Mouse (Mus musculus): ENCODE data around the gene Slc9a9. TPM values are rescaled to one million over a fixed set of nuclear protein-coding genes. Genes with fewer than 3 reads are reported as not detected.

The Slc9a9 gene
- polyA plus RNA-seq, 1 experiment from 2014 or later = 1.2 TPM

DNA sequence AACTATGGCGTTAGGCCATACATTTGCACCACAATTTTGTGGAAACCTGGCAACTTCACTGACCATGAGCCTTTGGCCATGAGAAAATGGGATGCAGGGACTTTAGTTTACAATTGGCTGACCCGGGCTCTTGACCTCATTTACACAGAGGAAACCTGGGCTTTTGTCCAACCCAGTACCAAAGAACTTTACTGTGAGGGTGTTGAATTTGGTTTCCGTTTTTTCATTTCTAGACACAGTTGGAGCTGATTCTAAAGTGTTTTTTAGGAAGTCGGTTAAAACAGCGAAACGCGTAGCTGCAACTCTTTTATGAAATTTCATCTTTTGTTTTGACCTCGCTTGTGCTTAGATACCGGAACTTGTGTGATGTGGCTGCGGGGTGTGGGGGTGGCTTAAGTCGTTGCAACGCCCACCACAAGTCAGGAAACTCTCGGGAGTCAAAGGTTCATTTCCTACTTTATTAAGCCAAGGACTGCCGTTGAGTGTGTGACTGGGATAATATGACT, 402.8 kb downstream of the Slc9a9 start:
- H3K4me1 ChIP-seq (ENCODE audit: control insufficient read depth, insufficient read depth, low read length) = no peaks in the 10 kb centered on the region
- H3K4me2 ChIP-seq (ENCODE audit: low read depth, severe bottlenecking) = no peak overlapping the region
- no peak overlapping the region for H3K9ac ChIP-seq (ENCODE audit: low read length)
- WGBS = 78% methylated on average over 14 of the region's 14 CpGs
- no peaks in the 10 kb centered on the region for H3K27me3 ChIP-seq (ENCODE audit: control insufficient read depth, insufficient read depth, low read length)
- DNase-seq (ENCODE audit: low spot score) (no peak), ATAC-seq (ENCODE audit: insufficient number of reproducible peaks, low FRiP score, low TSS enrichment, low read depth) (no peak)
- no peak overlapping the region for H3K4me3 ChIP-seq (ENCODE audit: low read depth, low read length)
- no peaks in the 10 kb centered on the region for H3K9me3 ChIP-seq (ENCODE audit: control insufficient read depth, low read length)
- H3K27ac ChIP-seq (replicated peaks; ENCODE audit: low read depth, low read length) = no peak overlapping the region
- H3K36me3 ChIP-seq (ENCODE audit: control insufficient read depth, insufficient read depth, low read length) = no peaks in the 10 kb centered on the region

DNA sequence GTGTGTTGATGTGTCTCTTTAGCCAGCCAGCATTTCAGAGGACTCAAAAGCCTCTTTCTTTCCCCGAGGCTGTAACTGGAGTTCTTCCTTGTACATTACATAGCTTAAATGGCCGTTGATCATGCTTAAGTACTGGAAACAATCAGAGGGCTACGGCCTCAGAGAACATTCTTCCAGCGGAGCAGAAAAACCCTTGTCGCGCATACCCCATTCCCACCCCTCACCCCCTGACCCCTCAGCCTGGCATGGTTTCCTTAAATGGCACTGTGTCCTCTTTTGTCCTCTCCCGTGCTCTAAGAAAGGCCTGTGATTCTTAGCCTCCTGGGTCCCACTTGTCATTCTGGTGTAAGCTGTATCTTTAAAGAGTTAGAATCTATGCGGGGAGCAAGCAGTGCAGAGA, 404.0 kb downstream of the Slc9a9 start:
- H3K4me3 ChIP-seq (ENCODE audit: low read depth, low read length) = no peak overlapping the region
- ATAC-seq (ENCODE audit: insufficient number of reproducible peaks, low FRiP score, low TSS enrichment, low read depth) (no peak), DNase-seq (ENCODE audit: low spot score) (no peak)
- H3K27me3 ChIP-seq (ENCODE audit: control insufficient read depth, insufficient read depth, low read length) = no peaks in the 10 kb centered on the region
- H3K4me1 ChIP-seq (ENCODE audit: control insufficient read depth, insufficient read depth, low read length) = no peaks in the 10 kb centered on the region
- H3K36me3 ChIP-seq (ENCODE audit: control insufficient read depth, insufficient read depth, low read length) = no peaks in the 10 kb centered on the region
- H3K4me2 ChIP-seq (ENCODE audit: low read depth, severe bottlenecking) = no peak overlapping the region
- no peaks in the 10 kb centered on the region for H3K9me3 ChIP-seq (ENCODE audit: control insufficient read depth, low read length)
- H3K27ac ChIP-seq (replicated peaks; ENCODE audit: low read depth, low read length) = no peak overlapping the region
- H3K9ac ChIP-seq (ENCODE audit: low read length) = no peak overlapping the region
- 48% methylated on average over 8 of the region's 8 CpGs for WGBS

DNA sequence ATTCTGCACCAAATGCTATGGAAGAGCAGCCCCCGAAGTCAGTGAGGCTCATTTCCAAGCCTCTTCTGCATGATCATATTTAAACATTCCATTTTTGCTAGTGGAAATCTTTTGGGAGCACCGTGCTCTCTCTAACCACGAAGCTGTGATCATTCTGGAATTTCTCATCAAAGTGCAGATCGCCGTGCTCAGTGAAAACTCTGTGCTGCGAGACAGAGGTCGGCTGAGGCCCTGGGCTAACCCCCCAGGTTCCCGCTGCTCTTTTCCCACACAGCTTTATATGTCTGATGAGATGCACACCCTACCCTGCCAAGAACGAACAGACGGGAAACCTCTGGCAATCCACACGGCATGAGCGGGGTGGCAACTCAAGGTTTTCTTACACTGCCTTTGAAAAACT, 406.1 kb downstream of the Slc9a9 start:
- H3K4me2 ChIP-seq (ENCODE audit: low read depth, severe bottlenecking) = no peak overlapping the region
- ATAC-seq (ENCODE audit: insufficient number of reproducible peaks, low FRiP score, low TSS enrichment, low read depth) (no peak), DNase-seq (ENCODE audit: low spot score) (no peak)
- H3K27ac ChIP-seq (replicated peaks; ENCODE audit: low read depth, low read length) = no peak overlapping the region
- no peaks in the 10 kb centered on the region for H3K9me3 ChIP-seq (ENCODE audit: control insufficient read depth, low read length)
- no peak overlapping the region for H3K4me3 ChIP-seq (ENCODE audit: low read depth, low read length)
- 84% methylated on average over 12 of the region's 12 CpGs for WGBS
- H3K36me3 ChIP-seq (ENCODE audit: control insufficient read depth, insufficient read depth, low read length) = no peaks in the 10 kb centered on the region
- no peaks in the 10 kb centered on the region for H3K4me1 ChIP-seq (ENCODE audit: control insufficient read depth, insufficient read depth, low read length)
- H3K9ac ChIP-seq (ENCODE audit: low read length) = no peak overlapping the region
- no peaks in the 10 kb centered on the region for H3K27me3 ChIP-seq (ENCODE audit: control insufficient read depth, insufficient read depth, low read length)

DNA sequence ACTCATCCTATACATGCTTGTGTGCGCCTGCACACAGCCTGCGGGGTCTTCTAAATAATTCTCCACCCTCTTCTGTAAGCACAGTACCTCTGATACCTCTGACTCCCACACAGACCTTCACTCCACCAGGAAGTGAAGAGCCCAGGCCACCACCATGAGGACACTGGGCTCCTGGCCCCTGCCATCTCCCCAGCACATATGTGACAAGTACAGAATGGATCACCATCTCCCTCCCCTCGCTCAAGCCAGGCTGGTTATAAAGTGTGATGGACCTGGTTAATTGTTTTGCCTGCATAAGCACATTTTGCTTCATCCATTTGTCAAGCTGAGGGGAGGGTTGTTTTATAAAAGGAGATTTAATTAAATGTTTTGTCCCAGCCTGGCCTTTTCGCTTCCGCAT, 408.2 kb downstream of the Slc9a9 start:
- no peaks in the 10 kb centered on the region for H3K9me3 ChIP-seq (ENCODE audit: control insufficient read depth, low read length)
- ATAC-seq (ENCODE audit: insufficient number of reproducible peaks, low FRiP score, low TSS enrichment, low read depth) (no peak), DNase-seq (ENCODE audit: low spot score) (no peak)
- H3K27me3 ChIP-seq (ENCODE audit: control insufficient read depth, insufficient read depth, low read length) = no peaks in the 10 kb centered on the region
- H3K4me3 ChIP-seq (ENCODE audit: low read depth, low read length) = no peak overlapping the region
- WGBS = 79% methylated on average over 5 of the region's 5 CpGs
- no peak overlapping the region for H3K4me2 ChIP-seq (ENCODE audit: low read depth, severe bottlenecking)
- no peak overlapping the region for H3K27ac ChIP-seq (replicated peaks; ENCODE audit: low read depth, low read length)
- H3K9ac ChIP-seq (ENCODE audit: low read length) = no peak overlapping the region
- no peaks in the 10 kb centered on the region for H3K4me1 ChIP-seq (ENCODE audit: control insufficient read depth, insufficient read depth, low read length)
- H3K36me3 ChIP-seq (ENCODE audit: control insufficient read depth, insufficient read depth, low read length) = no peaks in the 10 kb centered on the region

DNA sequence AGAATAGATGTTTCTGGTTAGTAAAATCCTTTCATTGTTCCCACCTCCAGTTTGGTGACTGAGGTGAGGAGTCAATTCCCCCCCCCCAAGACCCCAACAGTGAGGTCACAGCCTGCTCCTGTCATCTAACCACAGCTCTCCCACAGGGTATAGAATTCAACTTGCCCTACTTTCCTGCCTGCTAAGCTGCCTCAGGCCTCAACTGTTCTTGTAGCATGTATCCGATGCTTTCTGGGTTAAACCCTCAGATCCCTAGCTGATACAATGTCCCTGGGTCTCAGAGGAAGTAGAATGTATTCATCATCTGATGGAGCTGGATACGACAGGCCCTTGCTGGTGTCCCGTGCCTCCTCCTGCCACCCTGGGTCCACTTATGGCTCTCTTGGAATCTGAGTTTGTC, 408.9 kb downstream of the Slc9a9 start:
- Histone ChIP-seq H3K9ac (ENCODE audit: low read length) (no peak overlapping the region), H3K27ac (replicated peaks; ENCODE audit: low read depth, low read length) (no peak overlapping the region), H3K4me1 (ENCODE audit: control insufficient read depth, insufficient read depth, low read length) (no peaks in the 10 kb centered on the region), H3K4me3 (ENCODE audit: low read depth, low read length) (no peak overlapping the region), H3K9me3 (ENCODE audit: control insufficient read depth, low read length) (no peaks in the 10 kb centered on the region), H3K4me2 (ENCODE audit: low read depth, severe bottlenecking) (no peak overlapping the region), H3K27me3 (ENCODE audit: control insufficient read depth, insufficient read depth, low read length) (no peaks in the 10 kb centered on the region), H3K36me3 (ENCODE audit: control insufficient read depth, insufficient read depth, low read length) (no peaks in the 10 kb centered on the region)
- WGBS = 79% methylated on average over 3 of the region's 3 CpGs
- no peak for DNase-seq (ENCODE audit: low spot score)
- ATAC-seq (ENCODE audit: insufficient number of reproducible peaks, low FRiP score, low TSS enrichment, low read depth) = no peak

DNA sequence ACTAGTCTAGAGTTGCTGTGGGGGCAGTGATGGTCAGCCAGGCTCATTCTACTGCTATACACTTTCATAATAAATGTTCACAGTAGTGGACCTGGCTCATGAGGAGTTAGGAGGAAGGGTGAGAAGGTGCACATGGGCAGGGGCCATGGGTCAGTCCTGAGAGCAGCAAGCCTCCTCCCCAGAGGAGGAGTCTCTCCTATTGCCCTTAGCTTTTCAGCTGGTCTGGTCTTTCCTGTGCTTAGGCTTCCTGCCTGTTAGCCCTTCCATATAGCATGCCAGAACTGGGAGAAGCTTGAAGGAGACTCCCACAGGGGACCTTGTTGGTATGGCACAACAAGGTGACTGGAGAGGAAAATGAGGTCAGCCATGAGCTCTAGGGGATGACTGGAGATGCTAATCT, 410.2 kb downstream of the Slc9a9 start:
- DNase-seq (ENCODE audit: low spot score) = no peak
- no peaks in the 10 kb centered on the region for H3K36me3 ChIP-seq (ENCODE audit: control insufficient read depth, insufficient read depth, low read length)

DNA sequence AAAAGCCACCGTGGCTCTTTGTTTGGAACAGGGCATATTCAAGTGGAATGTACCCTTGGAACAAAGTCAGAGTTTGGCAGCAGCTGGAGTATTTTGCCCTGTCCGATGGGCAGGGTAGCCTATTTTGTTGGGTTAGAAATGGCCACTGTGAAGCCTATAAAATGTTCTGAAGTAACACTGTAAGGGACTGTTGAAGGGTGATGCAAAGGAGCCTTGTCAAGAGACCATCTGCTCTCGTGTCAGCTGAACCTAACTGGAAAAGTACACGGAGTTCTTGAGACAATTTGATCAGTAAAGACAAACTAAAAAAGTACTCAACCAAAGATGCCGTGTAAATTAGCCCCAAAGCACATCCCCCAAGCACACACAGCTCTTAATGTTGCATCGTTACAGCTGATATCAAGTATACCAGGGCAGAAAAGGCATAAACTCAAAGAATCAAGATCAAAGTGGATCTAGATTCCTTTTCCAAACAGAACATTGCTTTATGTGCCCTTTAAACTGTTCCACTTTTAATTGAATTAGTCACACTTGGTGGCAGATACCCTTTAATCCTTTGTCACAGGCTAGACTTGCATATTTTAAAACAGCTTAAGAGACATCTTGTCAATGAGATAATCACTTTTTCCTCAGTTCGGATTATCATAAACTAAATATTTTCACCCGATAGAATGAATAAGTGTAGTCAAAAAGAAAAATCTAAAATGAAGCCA, 416.6 kb downstream of the Slc9a9 start:
- Histone ChIP-seq H3K27ac (replicated peaks; ENCODE audit: low read depth, low read length) (no peak overlapping the region), H3K4me1 (ENCODE audit: control insufficient read depth, insufficient read depth, low read length) (no peaks in the 10 kb centered on the region), H3K4me3 (ENCODE audit: low read depth, low read length) (no peak overlapping the region), H3K9me3 (ENCODE audit: control insufficient read depth, low read length) (no peaks in the 10 kb centered on the region), H3K27me3 (ENCODE audit: control insufficient read depth, insufficient read depth, low read length) (no peaks in the 10 kb centered on the region), H3K9ac (ENCODE audit: low read length) (no peak overlapping the region), H3K4me2 (ENCODE audit: low read depth, severe bottlenecking) (no peak overlapping the region), H3K36me3 (ENCODE audit: control insufficient read depth, insufficient read depth, low read length) (no peaks in the 10 kb centered on the region)
- no peak for DNase-seq (ENCODE audit: low spot score)
- no peak for ATAC-seq (ENCODE audit: insufficient number of reproducible peaks, low FRiP score, low TSS enrichment, low read depth)
- 73% methylated on average over 8 of the region's 8 CpGs for WGBS

More for the DNA sequence above, 410.2 kb downstream of the Slc9a9 start:
- H3K4me2 ChIP-seq (ENCODE audit: low read depth, severe bottlenecking) = no peak overlapping the region
- no peaks in the 10 kb centered on the region for H3K27me3 ChIP-seq (ENCODE audit: control insufficient read depth, insufficient read depth, low read length)
- no peak for ATAC-seq (ENCODE audit: insufficient number of reproducible peaks, low FRiP score, low TSS enrichment, low read depth)
- H3K4me1 ChIP-seq (ENCODE audit: control insufficient read depth, insufficient read depth, low read length) = no peaks in the 10 kb centered on the region
- no peak overlapping the region for H3K27ac ChIP-seq (replicated peaks; ENCODE audit: low read depth, low read length)
- H3K4me3 ChIP-seq (ENCODE audit: low read depth, low read length) = no peak overlapping the region
- no peaks in the 10 kb centered on the region for H3K9me3 ChIP-seq (ENCODE audit: control insufficient read depth, low read length)
- no peak overlapping the region for H3K9ac ChIP-seq (ENCODE audit: low read length)

DNA sequence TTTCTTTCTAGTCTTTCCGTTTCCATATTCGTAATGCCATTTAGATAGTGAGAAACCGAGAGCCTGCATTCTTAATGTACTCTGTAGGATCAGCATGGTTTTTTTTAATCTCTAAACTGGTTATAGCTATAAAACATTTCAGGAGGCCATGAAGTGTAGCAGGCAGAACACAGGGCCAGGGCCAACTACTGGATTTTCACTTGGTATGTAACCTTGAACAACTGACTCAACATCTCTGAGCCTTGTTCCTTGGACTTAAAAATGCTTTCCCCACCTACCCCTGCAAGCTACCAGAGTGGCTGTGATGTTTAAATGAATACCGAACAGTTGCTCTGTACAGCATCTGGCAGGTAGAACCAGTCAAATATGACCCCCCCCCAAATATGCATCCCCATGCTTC, 418.5 kb downstream of the Slc9a9 start:
- 95% methylated on average over 4 of the region's 4 CpGs for WGBS
- no peak for DNase-seq (ENCODE audit: low spot score)

DNA sequence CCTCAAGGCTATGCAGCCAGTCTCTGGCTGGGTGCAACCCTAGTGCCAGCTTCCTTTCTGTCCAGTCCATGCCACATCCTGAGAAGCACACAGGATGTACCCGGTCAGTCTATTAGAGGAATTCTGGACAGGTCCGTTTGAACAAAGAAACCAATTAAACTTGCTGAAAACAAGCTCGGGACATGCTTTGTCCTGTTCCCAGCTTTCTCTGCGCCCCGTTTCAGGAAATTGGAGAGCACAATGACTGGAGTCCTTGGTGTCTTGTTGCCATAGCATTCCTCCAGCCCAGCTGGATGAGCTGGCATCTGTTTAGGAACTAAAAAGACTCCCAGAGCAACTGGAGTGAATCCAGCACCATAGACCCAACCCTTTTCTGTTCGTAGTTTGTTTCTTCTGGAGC, 419.3 kb downstream of the Slc9a9 start:
- Histone ChIP-seq H3K36me3 (ENCODE audit: control insufficient read depth, insufficient read depth, low read length) (no peaks in the 10 kb centered on the region), H3K9me3 (ENCODE audit: control insufficient read depth, low read length) (no peaks in the 10 kb centered on the region), H3K9ac (ENCODE audit: low read length) (no peak overlapping the region), H3K27ac (replicated peaks; ENCODE audit: low read depth, low read length) (no peak overlapping the region), H3K4me1 (ENCODE audit: control insufficient read depth, insufficient read depth, low read length) (no peaks in the 10 kb centered on the region), H3K27me3 (ENCODE audit: control insufficient read depth, insufficient read depth, low read length) (no peaks in the 10 kb centered on the region), H3K4me2 (ENCODE audit: low read depth, severe bottlenecking) (no peak overlapping the region), H3K4me3 (ENCODE audit: low read depth, low read length) (no peak overlapping the region)
- ATAC-seq (ENCODE audit: insufficient number of reproducible peaks, low FRiP score, low TSS enrichment, low read depth) = no peak
- DNase-seq (ENCODE audit: low spot score) = no peak
- 70% methylated on average over 6 of the region's 6 CpGs for WGBS

More for the DNA sequence above, 418.5 kb downstream of the Slc9a9 start:
- ATAC-seq (ENCODE audit: insufficient number of reproducible peaks, low FRiP score, low TSS enrichment, low read depth) = no peak
- no peaks in the 10 kb centered on the region for H3K4me1 ChIP-seq (ENCODE audit: control insufficient read depth, insufficient read depth, low read length)
- H3K27me3 ChIP-seq (ENCODE audit: control insufficient read depth, insufficient read depth, low read length) = no peaks in the 10 kb centered on the region
- no peak overlapping the region for H3K4me2 ChIP-seq (ENCODE audit: low read depth, severe bottlenecking)
- H3K27ac ChIP-seq (replicated peaks; ENCODE audit: low read depth, low read length) = no peak overlapping the region
- no peak overlapping the region for H3K4me3 ChIP-seq (ENCODE audit: low read depth, low read length)
- no peaks in the 10 kb centered on the region for H3K9me3 ChIP-seq (ENCODE audit: control insufficient read depth, low read length)
- no peaks in the 10 kb centered on the region for H3K36me3 ChIP-seq (ENCODE audit: control insufficient read depth, insufficient read depth, low read length)
- H3K9ac ChIP-seq (ENCODE audit: low read length) = no peak overlapping the region
